Mouse (Mus musculus) common myeloid progenitor, adult 5-6 weeks (primary cell): ENCODE measurements around the gene Fgfr2. TPM values are rescaled to one million over a fixed set of nuclear protein-coding genes. Genes with fewer than 3 reads are reported as not detected.

Experiments
- ATAC-seq: replicated peaks from 2 replicates; pipeline ENCODE4 v1.8.0; 2016; ENCODE audit warnings: low read depth, mild to moderate bottlenecking, moderate TSS enrichment, inconsistent platforms; ENCODE audit not compliant: poor library complexity, severe bottlenecking
- total RNA-seq: library from RNA; stranded (forward); fragments of 200-1000, 187-1606 nt; gene quantifications from 2 replicates; pipeline ENCODE4 v1.2.3, GENCODE M21; 2017

The Fgfr2 gene
- total RNA-seq, 1 experiment from 2014 or later, result not detected

DNA sequence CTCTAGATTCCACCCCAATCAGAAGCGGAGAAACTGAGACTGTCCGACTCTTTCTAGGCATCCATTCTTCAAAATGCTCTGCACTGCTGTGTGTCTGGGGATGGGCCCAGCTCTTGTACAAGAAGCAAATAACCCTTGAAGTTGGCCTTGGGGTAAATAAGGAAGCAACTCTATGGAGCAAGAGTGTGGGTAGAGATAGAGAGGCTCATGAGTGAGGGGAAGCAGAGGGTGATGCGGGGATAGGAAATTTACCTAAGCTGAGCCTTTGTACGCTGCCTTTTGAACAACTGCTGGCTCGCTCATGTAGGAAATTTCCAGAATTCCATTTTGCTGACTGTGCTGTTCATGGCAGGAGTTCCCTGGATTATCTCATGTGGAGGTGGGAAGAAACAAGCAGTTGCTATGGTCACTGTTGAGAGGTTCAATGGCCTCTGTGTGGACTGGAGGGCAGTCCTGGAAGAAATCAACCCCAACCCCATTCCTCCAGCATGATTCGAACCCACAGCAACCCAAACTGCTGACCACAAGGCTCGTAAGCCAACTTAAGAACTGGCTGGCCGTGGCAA is 896.0 kb downstream of the Fgfr2 start:
- ATAC-seq, result peak; percentile 55

DNA sequence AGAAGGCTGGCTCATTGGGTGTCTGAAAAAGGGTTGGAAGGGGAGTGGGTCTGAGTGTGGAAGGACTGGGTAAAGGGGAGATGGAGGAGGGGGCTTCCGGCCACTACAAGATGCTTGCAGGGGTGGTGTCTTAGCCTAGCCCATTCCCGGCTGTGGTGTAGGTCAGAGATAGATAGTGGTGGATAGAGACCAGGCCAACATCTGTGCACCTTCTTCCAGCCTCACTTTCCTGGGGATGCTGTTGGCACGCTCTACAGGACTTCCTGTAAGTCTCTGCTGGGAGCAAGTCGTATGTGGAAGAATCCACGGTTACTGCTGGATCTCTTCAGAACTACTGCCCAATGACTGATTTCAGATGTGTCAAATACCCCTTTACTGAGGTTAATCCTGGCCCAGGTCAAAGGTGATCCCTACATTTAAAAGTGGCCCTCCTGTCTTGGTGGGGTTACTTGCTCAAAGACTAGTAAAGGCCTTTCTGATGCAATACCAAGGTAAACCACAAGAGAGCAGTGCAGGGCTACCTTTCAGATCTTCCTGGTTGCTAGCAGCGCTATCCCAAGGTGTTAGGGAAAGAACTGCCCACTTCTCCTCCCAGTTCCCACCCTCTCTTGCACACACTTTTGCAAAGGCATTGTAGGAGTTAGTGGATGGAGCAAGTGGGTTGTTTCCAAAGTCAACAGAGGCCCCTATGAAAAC is 896.6 kb downstream of the Fgfr2 start:
- peak; percentile 82 for ATAC-seq

DNA sequence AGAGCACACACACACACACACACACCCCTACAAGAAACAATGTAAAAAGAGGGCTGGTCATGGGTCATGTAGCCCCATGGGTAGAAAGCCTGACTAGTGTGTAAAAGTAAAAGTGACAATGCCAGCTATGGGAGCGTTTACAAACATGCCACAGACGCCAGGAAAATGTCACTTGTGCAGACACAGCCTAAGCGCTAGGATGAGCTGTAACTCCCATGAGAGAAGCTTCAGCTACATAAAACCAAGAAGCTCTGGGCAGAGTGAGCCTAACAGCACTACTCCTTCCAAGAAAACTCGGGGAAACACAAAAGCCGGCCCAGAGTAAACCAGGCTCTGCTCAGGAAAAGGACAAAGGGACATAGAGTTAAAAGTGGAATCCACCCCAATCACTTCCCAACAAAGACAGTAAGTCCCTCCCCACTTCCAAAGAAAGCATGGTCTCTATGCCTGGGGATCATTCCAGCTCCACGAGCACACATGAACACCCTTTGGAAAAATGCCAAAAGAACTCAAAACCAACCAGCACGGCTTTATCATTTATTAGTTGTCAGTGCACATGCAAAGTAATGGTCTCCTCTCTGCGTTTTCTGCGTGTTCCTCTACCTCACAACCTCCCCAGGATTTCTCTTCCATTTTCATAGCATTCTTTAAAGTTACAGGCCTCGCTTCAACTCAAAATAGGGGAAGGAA is 899.6 kb downstream of the Fgfr2 start:
- no peak for ATAC-seq

DNA sequence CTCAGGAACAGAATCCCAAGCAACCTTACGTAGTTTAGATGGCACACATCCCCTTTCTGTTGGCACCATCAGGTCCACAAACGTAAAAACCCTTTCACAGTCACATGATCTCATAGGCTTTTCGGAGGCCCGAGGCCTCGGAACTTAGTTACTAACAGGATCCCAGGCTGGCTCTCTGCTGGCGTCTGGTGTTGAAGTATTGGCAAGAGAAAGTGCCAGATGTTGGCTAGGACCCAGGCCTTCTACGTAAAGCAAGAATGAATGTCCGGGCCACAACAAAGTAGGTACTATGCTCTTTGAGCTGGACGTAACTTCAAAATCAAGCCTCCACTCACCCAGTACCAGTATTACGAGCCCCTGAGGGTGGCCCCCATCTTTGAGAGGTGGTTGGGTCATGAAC is 909.1 kb downstream of the Fgfr2 start:
- ATAC-seq, result no peak

DNA sequence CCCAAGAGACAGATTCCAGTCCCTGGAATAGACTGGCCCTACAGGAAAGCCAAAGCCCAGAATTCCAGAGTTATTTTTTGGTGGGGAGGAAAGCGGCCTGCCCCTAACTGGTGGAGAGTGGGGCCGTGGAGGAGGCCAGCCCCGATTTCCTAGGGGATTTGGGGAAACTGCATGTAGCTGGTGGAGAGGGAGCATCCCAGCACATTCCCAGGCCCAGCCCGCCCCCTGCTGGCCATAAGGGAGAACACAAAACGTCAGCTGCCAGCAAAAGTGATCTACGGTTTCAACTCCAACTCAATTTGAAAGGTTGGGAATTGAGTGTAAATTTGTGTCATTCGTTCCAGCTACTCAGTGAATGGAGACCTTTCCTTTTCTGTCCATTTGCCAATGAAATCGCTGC is 909.7 kb downstream of the Fgfr2 start:
- ATAC-seq, result no peak

DNA sequence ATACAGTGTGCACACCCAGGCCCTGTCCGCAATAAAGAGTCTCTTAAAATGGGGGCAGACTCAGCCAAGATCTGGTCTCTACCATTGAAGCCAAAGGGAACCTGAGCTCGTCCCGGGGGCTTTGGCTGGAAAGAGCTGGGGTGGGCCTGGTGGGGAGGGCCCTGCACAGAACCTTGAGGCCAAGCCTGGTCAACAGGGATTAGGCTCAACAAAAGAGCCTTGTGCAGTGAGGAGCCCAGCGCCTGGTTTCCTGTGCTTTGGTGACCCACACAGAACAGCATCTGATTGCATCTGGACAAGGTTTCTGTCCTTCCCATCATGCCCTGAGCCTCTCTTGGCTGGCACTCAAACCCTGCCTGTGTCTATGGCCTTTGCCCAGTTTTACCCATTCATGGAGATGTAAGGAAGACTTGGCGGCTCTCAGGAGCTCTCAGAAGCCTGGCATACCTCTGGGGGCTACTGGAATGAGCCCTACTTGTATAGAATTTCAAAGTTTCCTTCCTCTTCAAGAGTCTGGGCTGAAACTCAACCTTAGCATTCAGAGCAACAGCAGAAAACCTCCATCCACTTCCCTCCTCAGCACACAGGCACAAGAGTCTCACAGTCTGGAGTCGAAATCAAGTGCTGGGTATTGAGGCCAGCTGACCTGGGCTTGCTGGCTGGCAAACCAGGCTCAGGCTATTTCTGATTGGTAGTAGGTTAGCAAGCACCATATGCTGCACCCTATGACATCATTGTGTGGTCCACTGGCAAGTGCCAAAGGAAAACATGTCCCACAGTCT is 911.0 kb downstream of the Fgfr2 start:
- ATAC-seq, result no peak

GRCm38 (mm10) chr7:132210616-132211015 is 912.5 kb downstream of the Fgfr2 start:
- no peak for ATAC-seq

DNA sequence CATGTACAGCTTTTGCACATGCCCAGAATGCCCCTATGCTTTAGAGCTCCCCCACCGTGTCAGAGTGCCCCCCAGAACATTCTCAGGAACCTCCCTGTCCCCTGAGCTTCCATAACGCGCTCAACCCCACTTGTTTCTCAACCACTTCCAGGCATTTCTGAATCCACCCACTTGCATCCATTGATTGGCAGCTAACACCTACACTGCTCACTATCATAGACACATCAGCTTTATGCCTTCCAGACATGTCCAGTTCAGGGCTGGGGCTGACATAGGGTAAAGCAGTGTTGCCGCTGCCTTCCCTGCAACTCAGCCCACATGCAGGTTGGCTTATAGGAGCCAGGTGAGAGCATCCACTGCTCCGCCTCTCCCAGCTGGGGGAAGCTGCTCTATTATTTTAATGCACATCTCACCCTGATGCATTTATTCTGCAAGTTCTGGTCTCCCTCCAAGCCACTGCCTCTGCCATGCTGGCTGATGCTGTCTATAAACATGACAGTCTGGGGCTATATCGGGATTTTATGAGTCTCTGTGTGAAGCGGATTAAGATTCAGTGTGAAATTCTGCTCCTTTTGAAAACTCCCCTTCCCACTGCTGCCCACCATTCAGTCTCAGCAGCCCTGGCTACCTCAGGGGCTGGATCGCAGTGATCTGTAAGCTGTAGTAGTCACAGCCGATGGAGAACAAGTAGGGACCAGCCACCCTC is 914.1 kb downstream of the Fgfr2 start:
- ATAC-seq, result no peak

DNA sequence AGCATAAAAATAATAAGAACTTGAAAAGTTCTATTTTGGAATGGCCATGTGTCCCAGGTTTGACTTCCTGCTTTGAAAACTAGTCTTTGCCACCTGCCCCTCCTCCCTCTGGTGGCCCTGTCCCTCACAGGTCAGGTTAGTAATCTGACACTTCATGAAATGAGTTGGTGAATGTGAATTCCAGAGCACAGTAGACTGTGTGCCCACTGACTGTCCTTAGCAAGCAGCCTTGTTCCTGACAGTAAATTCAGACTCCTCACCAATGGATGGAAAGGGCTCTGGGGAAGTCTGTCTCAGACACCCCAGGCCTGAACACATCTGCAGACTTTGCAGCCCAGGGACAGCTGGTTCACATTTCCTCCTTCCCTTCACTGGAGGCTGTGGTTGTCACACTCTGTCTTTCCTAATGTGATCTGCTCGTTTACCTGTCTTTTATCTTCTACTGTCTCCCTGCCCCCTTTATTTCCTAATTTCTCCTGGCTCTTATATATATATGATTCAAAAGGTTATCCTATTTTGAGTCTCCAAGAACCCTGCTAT is 919.0 kb downstream of the Fgfr2 start:
- ATAC-seq, result no peak

DNA sequence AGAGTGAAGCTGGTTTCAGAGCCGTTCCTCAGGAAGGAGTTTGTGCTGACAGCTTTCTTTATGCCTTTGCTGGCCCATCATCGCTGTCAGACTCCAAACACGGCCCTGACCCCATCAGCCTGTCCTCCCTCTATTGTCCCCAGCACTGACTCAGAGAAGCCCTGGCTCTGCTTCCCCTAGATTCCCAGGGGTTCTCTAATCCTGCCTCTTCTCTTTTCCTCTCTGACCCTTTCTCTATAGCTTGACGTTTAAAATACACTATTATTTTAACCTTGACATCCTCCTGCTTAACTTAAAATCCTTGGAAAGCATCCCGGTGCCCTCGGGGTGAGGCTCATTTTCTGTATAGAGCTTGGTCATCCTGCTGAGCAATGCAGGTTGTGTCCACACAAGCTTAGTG is 923.5 kb downstream of the Fgfr2 start:
- ATAC-seq, result no peak

DNA sequence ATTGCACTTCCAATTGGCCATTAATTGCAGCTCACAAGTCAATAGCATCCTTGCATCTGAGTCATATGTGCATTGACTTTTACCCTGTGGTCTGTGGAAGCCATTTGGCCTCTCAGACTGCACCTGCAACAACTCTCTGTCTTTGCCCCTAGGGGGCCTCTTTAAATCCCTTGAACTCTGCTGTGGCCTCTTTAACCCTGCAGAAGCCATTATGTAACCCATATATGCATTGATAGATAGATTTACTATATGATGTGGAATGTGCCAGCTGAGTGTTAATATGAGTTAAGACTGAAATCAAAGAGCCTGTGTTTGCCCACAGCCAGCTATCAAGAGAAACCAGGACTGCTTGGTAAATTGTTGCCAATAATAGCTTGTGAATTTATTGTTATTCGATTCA is 924.3 kb downstream of the Fgfr2 start:
- no peak for ATAC-seq

DNA sequence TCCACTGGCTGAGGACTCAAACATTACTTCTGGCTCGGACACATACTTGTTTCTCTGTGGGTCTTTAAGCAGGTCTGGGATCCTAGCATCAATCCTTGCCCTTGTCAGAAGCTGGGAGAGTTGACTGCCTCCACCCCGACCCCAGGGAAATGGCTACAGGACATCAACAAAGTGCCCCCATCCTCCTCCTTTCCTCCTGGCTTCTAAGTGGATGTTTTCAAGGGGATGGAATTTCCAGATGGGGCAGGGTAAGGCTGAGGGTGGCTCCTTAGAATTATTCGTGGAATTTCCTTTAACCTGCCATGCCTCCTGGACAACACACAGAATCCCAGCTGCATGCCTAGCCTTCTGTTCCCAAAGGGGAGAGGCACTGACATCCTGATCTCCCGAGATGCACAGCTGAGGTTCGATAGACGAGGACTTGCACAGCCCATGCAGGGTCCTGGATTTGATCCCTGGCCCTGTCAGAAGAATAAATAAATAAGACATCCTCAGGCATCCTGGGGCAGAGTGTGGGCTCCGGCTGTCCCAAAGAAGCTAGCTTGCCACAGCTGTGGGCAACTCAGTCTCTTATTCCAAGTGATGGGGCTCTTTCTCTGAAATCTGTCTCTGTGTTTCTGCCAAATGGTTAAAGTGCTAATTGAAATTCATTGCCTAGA is 925.2 kb downstream of the Fgfr2 start:
- no peak for ATAC-seq

GRCm38 (mm10) chr7:132196581-132196980 is 926.6 kb downstream of the Fgfr2 start:
- ATAC-seq, result no peak

- ATAC-seq, result no peak
Measured at GRCm38 (mm10) chr7:132193606-132194005, 929.5 kb downstream of the Fgfr2 start.

DNA sequence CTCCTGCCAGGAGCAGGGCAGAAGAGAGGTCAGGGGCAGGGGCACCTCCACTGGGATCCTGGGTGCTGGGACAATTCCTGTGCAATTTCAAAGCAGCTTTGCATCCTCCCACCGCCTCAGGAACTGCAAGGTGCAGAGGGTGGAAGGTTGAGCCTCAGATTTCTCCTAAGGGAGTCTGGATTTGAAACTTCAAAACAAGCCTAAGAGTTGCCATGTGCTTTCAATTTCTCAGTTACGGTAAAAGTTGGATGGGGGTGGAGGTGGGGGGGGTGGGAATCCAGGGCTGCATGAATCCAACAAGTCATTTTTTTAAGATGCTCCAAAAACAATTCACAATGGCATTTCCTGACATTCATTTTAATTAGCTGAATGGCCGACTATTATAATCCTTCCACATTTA is 935.7 kb downstream of the Fgfr2 start:
- ATAC-seq, result no peak

- no peak for ATAC-seq
Measured at GRCm38 (mm10) chr7:132183892-132184404, 939.2 kb downstream of the Fgfr2 start.

DNA sequence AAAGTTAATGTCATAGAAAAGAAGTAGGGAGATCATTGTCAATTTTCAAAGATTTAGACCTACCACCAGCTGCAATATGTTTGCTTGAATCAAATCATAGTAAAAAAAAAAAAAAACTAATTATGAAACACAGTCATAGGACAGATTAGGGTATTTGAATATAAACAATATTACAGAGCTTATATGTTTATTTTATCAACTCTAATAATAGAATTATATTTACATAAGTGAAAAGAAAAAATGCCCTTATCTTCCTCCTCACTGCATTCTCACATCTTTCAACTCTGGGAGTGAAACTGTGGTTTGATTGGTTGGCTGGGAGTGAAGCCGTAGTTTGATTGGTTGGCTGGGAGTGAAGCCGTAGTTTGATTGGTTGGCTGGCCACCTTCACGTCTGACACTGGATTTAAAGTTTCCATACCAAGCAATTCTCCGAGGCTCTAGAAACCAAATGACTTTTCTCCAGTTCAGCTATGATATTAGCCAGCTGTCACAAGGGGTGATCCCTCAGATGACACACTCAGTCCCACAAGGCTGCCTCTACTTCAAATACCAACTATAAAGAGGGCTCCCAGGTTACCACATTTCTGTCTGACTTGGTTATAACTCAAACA is 941.5 kb downstream of the Fgfr2 start:
- no peak for ATAC-seq

DNA sequence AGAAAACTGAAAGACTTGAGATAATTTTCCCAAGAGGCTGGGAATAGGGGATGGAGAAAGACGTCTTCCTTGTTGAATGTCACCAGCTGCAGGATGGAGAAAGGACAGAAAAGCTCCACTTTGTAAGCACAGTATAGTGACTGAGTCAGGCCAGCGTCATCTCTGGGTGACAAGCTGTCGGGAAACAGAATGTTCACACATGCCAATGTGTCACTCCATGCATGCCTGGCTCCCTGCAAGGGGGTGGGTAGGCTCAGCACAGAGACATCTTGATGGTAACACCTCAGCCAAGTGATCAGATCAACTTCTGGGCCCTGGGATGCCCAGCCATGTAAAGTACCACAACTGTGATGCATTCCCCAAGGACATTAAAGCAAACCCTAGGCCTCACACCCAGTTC is 942.1 kb downstream of the Fgfr2 start:
- ATAC-seq, result no peak

- no peak for ATAC-seq
Measured at GRCm38 (mm10) chr7:132179049-132179448, 944.1 kb downstream of the Fgfr2 start.
